Mouse (Mus musculus) B cell, adult (primary cell): ENCODE measurements around the gene Grip1. TPM values are rescaled to one million over a fixed set of nuclear protein-coding genes. Genes with fewer than 3 reads are reported as not detected.

Experiments
- total RNA-seq: library from RNA; stranded (reverse); gene quantifications from 4 replicates; pipeline ENCODE4 v1.2.4, GENCODE M21; 2023; ENCODE audit not compliant: inconsistent age

The Grip1 gene
- not detected in 4 replicates for total RNA-seq

GRCm38 (mm10) chr10:119453431-119454105 lies at the start of gene Grip1:
Grip1 (plus strand) TSS chr10:119453830.

DNA sequence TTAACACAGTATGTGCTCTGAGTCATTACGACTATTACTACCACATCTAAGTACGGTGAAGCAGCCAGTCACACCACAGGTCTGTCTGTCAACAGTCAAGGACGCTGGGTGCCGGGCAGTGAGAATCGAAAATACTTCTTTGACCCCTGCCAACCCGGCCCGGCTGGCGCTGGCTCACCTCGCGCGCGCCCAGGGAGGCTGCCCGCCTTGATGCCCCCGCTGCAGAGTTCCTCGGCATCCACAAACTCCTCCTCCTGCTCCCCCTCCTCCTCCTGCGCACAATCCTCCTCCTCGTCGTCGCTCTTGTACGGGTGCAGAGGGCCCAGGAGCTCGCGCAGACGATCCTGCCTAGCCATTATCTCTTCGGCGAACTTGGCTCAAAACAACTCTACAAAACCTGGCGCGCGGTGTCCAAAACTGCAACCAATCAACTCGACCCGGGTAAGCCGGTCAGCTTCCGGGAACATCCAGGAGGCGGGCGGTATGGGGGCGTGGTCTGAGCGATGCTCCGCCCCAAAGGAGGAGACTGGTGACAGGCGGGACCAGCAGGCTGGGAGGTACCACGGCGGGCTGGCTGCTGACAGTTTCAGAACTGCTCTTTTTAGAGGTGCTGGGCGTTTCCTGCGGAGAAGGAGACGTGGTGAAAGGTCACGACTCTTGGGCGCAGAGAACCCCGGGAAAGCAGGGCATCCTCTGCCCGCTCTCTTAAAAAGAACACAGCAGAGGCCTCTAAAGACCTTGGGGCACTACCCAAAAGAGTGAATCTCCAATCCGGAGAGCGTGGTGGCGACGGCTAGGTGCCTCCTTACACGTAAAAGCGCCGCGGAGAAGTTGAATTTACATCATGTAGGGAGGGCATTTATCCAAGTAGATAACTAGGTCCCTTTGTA lies 659.1 kb downstream of the Grip1 start, which contains the start of gene Helb:
Gene Helb (minus strand): TSS at position 481 of the 890 bp plus-strand sequence.

Other genes with a start within 250 kb of the Grip1 start
- 79.4 to 88.2 TPM (median 83.4 TPM) in 4 replicates for gene Cand1, start 213.8 kb upstream of the Grip1 start, total RNA-seq